Mouse (Mus musculus): ENCODE data around the gene Asic1. TPM values are rescaled to one million over a fixed set of nuclear protein-coding genes. Genes with fewer than 3 reads are reported as not detected.
A peak's percentile ranks its signal among the peaks of the same experiment; 100 is the strongest.
"Not testable (repeated sequence)": the region's sequence is repeated elsewhere in the genome, so short reads cannot be mapped to it uniquely, and the experiment has no call there.

Asic1 gene
- polyA plus RNA-seq, 1 experiment from 2014 or later = 45.1 TPM

DNA sequence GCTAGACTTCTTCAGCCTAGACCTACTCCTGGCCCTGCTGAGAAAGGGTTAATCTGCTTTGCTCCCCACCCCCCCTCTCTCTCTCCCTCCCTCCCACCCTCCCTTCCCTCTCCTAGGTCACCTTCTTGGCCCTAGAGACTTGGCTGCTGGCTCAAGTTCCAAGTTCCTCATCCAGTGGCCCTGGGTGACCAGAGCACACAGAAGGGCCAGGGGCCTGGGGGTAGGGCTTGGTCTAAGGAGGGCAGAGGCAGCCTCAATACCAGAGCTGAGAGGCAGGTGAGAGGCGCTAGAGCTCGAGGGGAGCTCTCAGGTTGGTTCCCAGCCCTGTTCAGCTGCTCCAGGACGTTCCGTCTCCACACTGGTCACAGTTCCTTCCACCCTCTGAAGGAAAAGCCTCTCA, 20.8 kb downstream of the Asic1 start:
- peaks cover 2% of the 10 kb centered on the region; the same call in 1 of the 2 replicates for H3K4me1 ChIP-seq (ENCODE audit: control insufficient read depth, insufficient read depth, low read depth, low read length)
- H3K36me3 ChIP-seq (ENCODE audit: control insufficient read depth, insufficient read depth, low read length) = 0 out of 2 replicates have a peak, but pooled peaks cover 2% of the 10 kb centered on the region
- H3K9me3 ChIP-seq (ENCODE audit: control insufficient read depth, low read length) = no peaks in the 10 kb centered on the region
- H3K4me2 ChIP-seq (ENCODE audit: low read length) = no peak overlapping the region
- H3K4me3 ChIP-seq (ENCODE audit: low read length) = no peak overlapping the region
- H3K27ac ChIP-seq (ENCODE audit: low read depth, low read length) = no peak overlapping the region
- no peak overlapping the region for H3K9ac ChIP-seq (ENCODE audit: low read depth, low read length)
- WGBS = 28% methylated on average over 4 of the region's 4 CpGs
- no peak for ATAC-seq
- no peaks in the 10 kb centered on the region for H3K27me3 ChIP-seq (replicated peaks; ENCODE audit: control insufficient read depth, insufficient read depth, low read length)

DNA sequence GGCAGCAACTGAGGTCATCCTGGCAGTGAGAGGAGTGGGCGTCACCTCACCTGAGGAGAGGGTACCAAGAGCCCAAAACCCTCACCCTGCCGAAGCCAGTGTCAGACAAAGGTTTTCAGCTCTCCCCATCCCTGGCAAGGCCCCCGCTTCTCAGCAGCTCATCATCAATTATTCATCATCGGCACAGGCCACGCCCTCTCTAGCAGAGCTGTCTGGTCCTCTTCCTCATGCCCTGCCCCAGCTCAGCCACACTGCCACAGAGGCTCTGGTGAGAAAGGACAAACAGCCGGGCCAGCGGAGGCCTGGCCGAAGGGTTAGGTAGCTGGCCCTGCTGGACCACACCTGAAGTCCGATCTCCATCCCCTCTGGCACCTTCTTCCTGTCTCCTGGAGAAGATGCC, 21.8 kb downstream of the Asic1 start:
- H3K4me2 ChIP-seq (ENCODE audit: low read length) = no peak overlapping the region
- 50% methylated on average over 9 of the region's 9 CpGs for WGBS
- no peak overlapping the region for H3K4me3 ChIP-seq (ENCODE audit: low read length)
- no peak overlapping the region for H3K9ac ChIP-seq (ENCODE audit: low read depth, low read length)
- H3K36me3 ChIP-seq (ENCODE audit: control insufficient read depth, insufficient read depth, low read length) = peaks cover 9% of the 10 kb centered on the region; the same call in 1 of the 2 replicates
- H3K9me3 ChIP-seq (ENCODE audit: control insufficient read depth, low read length) = no peaks in the 10 kb centered on the region
- no peaks in the 10 kb centered on the region for H3K27me3 ChIP-seq (replicated peaks; ENCODE audit: control insufficient read depth, insufficient read depth, low read length)
- ATAC-seq = 0 out of 2 replicates have a peak, but pooled peaks have one; percentile 16
- no peak overlapping the region for H3K27ac ChIP-seq (ENCODE audit: low read depth, low read length)
- peaks cover 2% of the 10 kb centered on the region; the same call in 1 of the 2 replicates for H3K4me1 ChIP-seq (ENCODE audit: control insufficient read depth, insufficient read depth, low read depth, low read length)

DNA sequence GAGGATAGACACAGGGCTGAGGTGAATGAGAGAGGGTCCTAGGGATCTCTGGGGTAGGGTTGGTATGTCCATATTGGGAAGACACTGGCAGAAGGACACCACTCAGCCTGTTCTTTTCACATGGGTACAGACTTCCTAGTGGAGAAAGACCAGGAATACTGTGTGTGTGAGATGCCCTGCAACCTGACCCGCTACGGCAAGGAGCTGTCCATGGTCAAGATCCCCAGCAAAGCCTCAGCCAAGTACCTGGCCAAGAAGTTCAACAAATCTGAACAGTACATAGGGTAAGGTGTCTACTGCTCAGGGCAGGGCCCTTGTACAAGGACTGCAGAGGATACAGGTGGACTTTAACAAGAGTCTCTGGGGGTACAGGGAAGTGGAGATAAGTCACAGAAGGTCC, 27.1 kb downstream of the Asic1 start:
- WGBS = 34% methylated on average over 2 of the region's 2 CpGs
- no peak overlapping the region for H3K27ac ChIP-seq (ENCODE audit: low read depth, low read length)

DNA sequence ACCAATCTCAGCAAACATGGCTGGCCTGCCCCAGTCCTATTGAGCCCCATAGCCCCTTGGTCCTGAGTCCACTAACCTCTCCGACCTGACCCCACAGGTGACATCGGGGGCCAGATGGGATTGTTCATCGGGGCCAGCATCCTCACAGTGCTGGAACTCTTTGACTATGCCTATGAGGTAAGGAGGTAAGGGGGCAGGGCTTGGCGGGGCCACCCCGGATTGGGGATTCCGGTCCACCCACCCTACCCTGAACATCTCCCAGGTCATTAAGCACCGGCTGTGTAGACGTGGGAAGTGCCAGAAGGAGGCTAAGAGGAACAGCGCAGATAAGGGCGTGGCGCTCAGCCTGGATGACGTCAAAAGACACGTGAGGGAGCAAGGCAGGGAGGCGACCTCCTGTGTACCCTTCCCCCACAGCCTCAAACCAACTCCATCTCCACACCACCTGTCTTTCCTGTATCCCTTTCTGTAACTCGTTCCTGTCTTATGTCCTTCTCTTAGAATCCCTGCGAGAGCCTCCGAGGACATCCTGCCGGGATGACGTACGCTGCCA, 28.4 kb downstream of the Asic1 start:
- H3K27me3 ChIP-seq (replicated peaks; ENCODE audit: control insufficient read depth, insufficient read depth, low read length) = no peaks in the 10 kb centered on the region
- no peaks in the 10 kb centered on the region for H3K9me3 ChIP-seq (ENCODE audit: control insufficient read depth, low read length)
- H3K9ac ChIP-seq (ENCODE audit: low read depth, low read length) = no peak overlapping the region
- peaks cover 27% of the 10 kb centered on the region for H3K36me3 ChIP-seq (ENCODE audit: control insufficient read depth, insufficient read depth, low read length)
- no peak overlapping the region for H3K4me3 ChIP-seq (ENCODE audit: low read length)
- 47% methylated on average over 20 of the region's 20 CpGs for WGBS
- no peak overlapping the region for H3K27ac ChIP-seq (ENCODE audit: low read depth, low read length)
- no peak overlapping the region for H3K4me2 ChIP-seq (ENCODE audit: low read length)
- peaks cover 8% of the 10 kb centered on the region for H3K4me1 ChIP-seq (ENCODE audit: control insufficient read depth, insufficient read depth, low read depth, low read length)
- no peak for ATAC-seq

More for the DNA sequence above, 27.1 kb downstream of the Asic1 start:
- Histone ChIP-seq H3K4me1 (ENCODE audit: control insufficient read depth, insufficient read depth, low read depth, low read length) (no peaks in the 10 kb centered on the region; the same call in 1 of the 2 replicates), H3K36me3 (ENCODE audit: control insufficient read depth, insufficient read depth, low read length) (peaks cover 27% of the 10 kb centered on the region), H3K9me3 (ENCODE audit: control insufficient read depth, low read length) (no peaks in the 10 kb centered on the region), H3K27me3 (replicated peaks; ENCODE audit: control insufficient read depth, insufficient read depth, low read length) (no peaks in the 10 kb centered on the region), H3K4me3 (ENCODE audit: low read length) (no peak overlapping the region), H3K9ac (ENCODE audit: low read depth, low read length) (no peak overlapping the region), H3K4me2 (ENCODE audit: low read length) (no peak overlapping the region)
- ATAC-seq = no peak

DNA sequence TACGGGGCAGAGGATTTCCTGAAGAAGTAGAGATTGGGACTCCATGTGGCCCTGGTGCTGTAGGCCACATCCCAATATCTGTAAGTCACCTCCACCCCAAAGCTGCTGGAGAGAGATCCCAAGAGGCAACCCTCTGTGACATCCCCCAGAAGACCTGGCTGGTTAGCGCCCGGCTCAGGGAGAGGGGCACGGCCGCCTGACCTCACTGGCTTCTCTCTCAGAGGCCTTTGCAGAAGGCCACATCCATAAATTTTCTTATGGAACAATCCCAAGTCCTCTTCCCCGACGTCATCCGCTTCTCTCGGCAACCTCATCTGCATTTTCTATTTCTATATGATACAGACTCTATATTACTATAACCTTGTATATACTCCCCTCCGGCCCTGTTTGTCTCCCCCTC, 29.5 kb downstream of the Asic1 start:
- Histone ChIP-seq H3K27me3 (replicated peaks; ENCODE audit: control insufficient read depth, insufficient read depth, low read length) (no peaks in the 10 kb centered on the region), H3K9ac (ENCODE audit: low read depth, low read length) (no peak overlapping the region; the same call in 1 of the 2 replicates), H3K36me3 (ENCODE audit: control insufficient read depth, insufficient read depth, low read length) (peaks cover 29% of the 10 kb centered on the region), H3K27ac (ENCODE audit: low read depth, low read length) (no peak overlapping the region), H3K4me2 (ENCODE audit: low read length) (no peak overlapping the region), H3K4me3 (ENCODE audit: low read length) (no peak overlapping the region), H3K4me1 (ENCODE audit: control insufficient read depth, insufficient read depth, low read depth, low read length) (peaks cover 20% of the 10 kb centered on the region), H3K9me3 (ENCODE audit: control insufficient read depth, low read length) (no peaks in the 10 kb centered on the region)
- ATAC-seq = no peak
- WGBS = 85% methylated on average over 10 of the region's 10 CpGs

DNA sequence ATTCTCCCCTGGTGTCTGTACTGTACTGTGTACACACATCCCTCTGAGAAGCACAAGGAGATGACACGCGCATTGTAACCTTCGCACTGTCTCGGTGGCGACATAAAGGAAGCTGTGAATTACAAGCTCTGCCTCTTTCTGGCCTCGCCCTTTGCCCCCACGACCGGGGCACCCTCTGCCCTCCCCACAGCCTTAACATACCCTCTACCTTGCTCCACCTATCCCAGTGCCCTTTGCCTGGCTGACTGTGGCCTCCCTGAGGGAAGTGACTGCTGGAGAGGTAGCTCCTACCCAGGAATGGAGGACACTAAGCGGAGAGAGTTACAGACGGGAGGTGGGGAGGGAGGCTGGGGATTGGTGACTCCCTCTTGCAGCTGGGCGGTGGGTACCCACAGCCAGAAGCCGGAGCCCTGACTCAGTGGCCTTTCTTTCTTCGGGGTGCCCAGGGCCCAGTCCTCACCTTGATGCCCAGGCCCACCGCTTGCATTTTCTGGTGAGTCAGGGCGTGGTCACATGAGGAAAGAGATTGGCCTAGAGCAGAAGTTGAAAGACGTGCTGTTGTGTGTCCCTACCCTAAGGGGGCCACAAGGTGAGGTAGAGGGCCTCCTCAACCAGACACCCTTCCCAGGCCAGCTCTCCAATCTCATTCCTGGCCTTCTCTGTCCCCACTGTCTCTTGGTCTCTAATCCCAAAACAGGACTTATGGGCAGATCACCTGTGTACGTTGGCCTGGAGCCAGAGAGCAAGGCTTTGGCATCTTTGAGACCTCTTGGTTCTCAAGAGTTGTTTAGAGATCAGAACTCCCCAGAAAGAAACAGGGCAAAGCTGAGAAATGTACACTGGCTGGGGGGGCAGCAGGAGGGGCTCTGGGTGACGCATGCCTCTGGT, 30.3 kb downstream of the Asic1 start:
- WGBS = 89% methylated on average over 18 of the region's 18 CpGs
- peaks cover 25% of the 10 kb centered on the region for H3K4me1 ChIP-seq (ENCODE audit: control insufficient read depth, insufficient read depth, low read depth, low read length)
- no peaks in the 10 kb centered on the region for H3K9me3 ChIP-seq (ENCODE audit: control insufficient read depth, low read length)
- H3K27me3 ChIP-seq (replicated peaks; ENCODE audit: control insufficient read depth, insufficient read depth, low read length) = no peaks in the 10 kb centered on the region
- no peak overlapping the region for H3K4me3 ChIP-seq (ENCODE audit: low read length)
- H3K4me2 ChIP-seq (ENCODE audit: low read length) = no peak overlapping the region
- H3K27ac ChIP-seq (ENCODE audit: low read depth, low read length) = no peak overlapping the region
- H3K36me3 ChIP-seq (ENCODE audit: control insufficient read depth, insufficient read depth, low read length) = peaks cover 29% of the 10 kb centered on the region
- H3K9ac ChIP-seq (ENCODE audit: low read depth, low read length) = no peak overlapping the region; the same call in 1 of the 2 replicates
- ATAC-seq = no peak

DNA sequence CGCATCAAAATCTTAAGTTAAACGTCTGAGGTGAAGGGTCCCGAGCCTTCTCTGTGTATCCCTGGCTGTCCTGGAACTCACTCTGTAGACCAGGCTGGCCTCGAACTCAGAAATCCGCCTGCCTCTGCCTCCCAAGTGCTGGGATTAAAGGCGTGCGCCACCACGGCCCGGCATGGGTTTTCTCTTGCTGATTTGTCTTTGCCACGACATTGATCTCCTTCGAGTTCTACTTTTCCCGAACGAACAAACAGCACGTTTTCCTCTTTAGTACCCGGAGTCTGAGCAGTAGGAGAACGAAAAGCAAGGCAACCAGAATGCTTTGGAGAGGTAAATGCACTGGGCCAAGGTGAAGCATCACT, 31.5 kb downstream of the Asic1 start:
- H3K4me2 ChIP-seq (ENCODE audit: low read length) = peak overlapping the region; percentile 86

DNA sequence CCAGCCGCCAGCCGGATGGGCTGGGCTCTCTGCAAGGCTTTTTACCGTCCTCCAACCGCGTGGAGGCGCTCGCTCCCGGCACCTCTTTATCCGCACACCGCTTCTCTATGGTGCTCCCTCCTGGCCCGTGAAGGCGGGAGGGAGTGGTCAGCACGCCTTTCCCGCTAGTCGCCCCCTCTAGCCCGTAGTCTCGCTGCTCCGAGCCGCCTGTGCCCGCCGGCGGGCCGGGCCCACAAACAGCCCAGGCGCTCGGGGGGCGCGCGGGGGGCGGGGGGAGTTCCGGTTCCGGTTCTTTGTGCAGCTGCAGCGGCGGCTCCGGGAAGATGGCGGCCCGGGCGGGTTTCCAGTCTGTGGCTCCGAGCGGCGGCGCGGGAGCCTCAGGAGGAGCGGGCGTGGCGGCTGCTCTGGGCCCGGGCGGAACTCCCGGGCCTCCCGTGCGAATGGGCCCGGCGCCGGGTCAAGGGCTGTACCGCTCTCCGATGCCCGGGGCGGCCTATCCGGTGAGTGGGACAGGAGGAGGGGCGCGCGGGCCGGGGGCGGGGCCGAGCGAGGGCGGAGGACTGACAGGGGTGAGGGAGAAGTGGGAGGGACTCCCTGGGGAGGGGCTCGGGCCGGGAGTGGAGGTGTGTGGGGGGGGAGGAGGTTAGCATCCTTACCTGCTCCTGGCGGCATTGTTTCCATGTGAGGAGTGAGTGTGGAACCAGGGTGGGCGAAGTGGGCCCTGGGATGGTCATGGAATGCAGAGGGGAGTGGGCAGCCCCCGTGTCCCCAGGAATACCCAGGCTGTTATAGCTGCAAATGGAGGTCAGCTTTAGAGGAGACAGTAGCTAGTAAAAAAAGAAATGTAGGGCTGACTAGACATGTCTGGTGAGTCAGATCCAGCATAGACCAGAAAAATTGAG, 32.1 kb downstream of the Asic1 start, which contains the start of gene Smarcd1:
TSS of gene Smarcd1 (plus strand) at position 131 of the 902 bp plus-strand sequence.
- H3K9me3 ChIP-seq (ENCODE audit: control insufficient read depth, low read length) = no peaks in the 10 kb centered on the region
- peaks cover 28% of the 10 kb centered on the region for H3K4me1 ChIP-seq (ENCODE audit: control insufficient read depth, insufficient read depth, low read depth, low read length)
- H3K36me3 ChIP-seq (ENCODE audit: control insufficient read depth, insufficient read depth, low read length) = peaks cover 26% of the 10 kb centered on the region
- H3K27me3 ChIP-seq (replicated peaks; ENCODE audit: control insufficient read depth, insufficient read depth, low read length) = no peaks in the 10 kb centered on the region
- ATAC-seq = peak; percentile 97
- H3K9ac ChIP-seq (ENCODE audit: low read depth, low read length) = peak within 1 kb of the TSS; percentile 97
- peak within 1 kb of the TSS; percentile 86 for H3K4me2 ChIP-seq (ENCODE audit: low read length)
- peak within 1 kb of the TSS; percentile 95 for H3K27ac ChIP-seq (ENCODE audit: low read depth, low read length)
- H3K4me3 ChIP-seq (ENCODE audit: low read length) = peak within 1 kb of the TSS; percentile 77
- 0% methylated on average over 68 of the region's 71 CpGs for WGBS

More for the DNA sequence above, 31.5 kb downstream of the Asic1 start:
- H3K9me3 ChIP-seq (ENCODE audit: control insufficient read depth, low read length); H3K27me3 ChIP-seq (replicated peaks; ENCODE audit: control insufficient read depth, insufficient read depth, low read length): not testable (repeated sequence)
- Histone ChIP-seq H3K9ac (ENCODE audit: low read depth, low read length) (peak overlapping the region; percentile 51), H3K4me3 (ENCODE audit: low read length) (peak overlapping the region; percentile 77), H3K27ac (ENCODE audit: low read depth, low read length) (peak overlapping the region; percentile 95), H3K36me3 (ENCODE audit: control insufficient read depth, insufficient read depth, low read length) (peaks cover 30% of the 10 kb centered on the region), H3K4me1 (ENCODE audit: control insufficient read depth, insufficient read depth, low read depth, low read length) (peaks cover 28% of the 10 kb centered on the region)
- peak; percentile 3; the same call in 1 of the 2 replicates for ATAC-seq
- 44% methylated on average over 16 of the region's 16 CpGs for WGBS
